Mouse (Mus musculus) lung, embryonic 14.5 days (tissue): ENCODE data around the gene Fam172a. TPM values are rescaled to one million over a fixed set of nuclear protein-coding genes. Genes with fewer than 3 reads are reported as not detected.
A peak's percentile ranks its signal among the peaks of the same experiment; 100 is the strongest.

Experiments used
- ATAC-seq: fragments of 200-750 bp; cut with Nextera tagmentation; 2 replicates; pipeline ENCODE4 v1.8.0; 2017; ENCODE audit warnings: mild to moderate bottlenecking, moderate TSS enrichment, moderate library complexity; ENCODE audit not compliant: insufficient read depth
- DNase-seq: peaks from one replicate; pipeline ENCODE4 v3.0.0-alpha.2; 2015
- H3K27ac ChIP-seq: fragments of 300-500 bp; sonication (generic); 2 replicates; pipeline ENCODE4 v1.5.1; 2014; ENCODE audit warnings: low read depth, mild to moderate bottlenecking, moderate library complexity
- H3K27me3 ChIP-seq: fragments of 300-500 bp; sonication (generic); 2 replicates; pipeline ENCODE4 v1.6.1; 2014; ENCODE audit warnings: low read length, control low read depth; ENCODE audit not compliant: insufficient read depth
- H3K36me3 ChIP-seq: fragments of 300-500 bp; sonication (generic); 2 replicates; pipeline ENCODE4 v1.6.1; 2014; ENCODE audit warnings: control low read depth; ENCODE audit not compliant: insufficient read depth
- H3K4me1 ChIP-seq: fragments of 300-500 bp; sonication (generic); 2 replicates; pipeline ENCODE4 v1.6.1; 2014; ENCODE audit warnings: antibody characterized with exemption, control low read depth; ENCODE audit not compliant: insufficient read depth
- H3K4me2 ChIP-seq: fragments of 300-500 bp; sonication (generic); 2 replicates; pipeline ENCODE4 v1.6.1; 2014; ENCODE audit warnings: mild to moderate bottlenecking
- H3K4me3 ChIP-seq: fragments of 300-500 bp; sonication (generic); 2 replicates; pipeline ENCODE4 v1.5.1; 2014; ENCODE audit warnings: low read depth, low read length
- H3K9ac ChIP-seq: fragments of 300-500 bp; sonication (generic); 2 replicates; pipeline ENCODE4 v1.6.1; 2014
- H3K9me3 ChIP-seq: fragments of 300-500 bp; sonication (generic); 2 replicates; pipeline ENCODE4 v1.6.1; 2016; ENCODE audit warnings: low read depth, low read length, control low read depth
- CTCF ChIP-seq: IDR thresholded peaks from 2 replicates; pipeline ENCODE4 v1.5.1; 2016; ENCODE audit warnings: antibody characterized with exemption, low read depth
- WGBS: fragments of 180-500 bp; shearing (Covaris S2); extraction: QIAGEN DNeasy Blood & Tissue Kit; methylation state at CpG from one replicate; pipeline ENCODE4 v1.1.7; 2014; 5-methylcytosine and 5-hydroxymethylcytosine counted together
- polyA plus RNA-seq: library from polyadenylated mRNA; unstranded; fragments of >200 nt; fragmentation: Nextera tagmentation; extraction: Ambion mirVana; gene quantifications from 2 replicates; pipeline ENCODE4 v1.2.1, GENCODE M21; 2014

Gene Fam172a
- polyA plus RNA-seq, 1 experiment from 2014 or later: 31.4 TPM

DNA sequence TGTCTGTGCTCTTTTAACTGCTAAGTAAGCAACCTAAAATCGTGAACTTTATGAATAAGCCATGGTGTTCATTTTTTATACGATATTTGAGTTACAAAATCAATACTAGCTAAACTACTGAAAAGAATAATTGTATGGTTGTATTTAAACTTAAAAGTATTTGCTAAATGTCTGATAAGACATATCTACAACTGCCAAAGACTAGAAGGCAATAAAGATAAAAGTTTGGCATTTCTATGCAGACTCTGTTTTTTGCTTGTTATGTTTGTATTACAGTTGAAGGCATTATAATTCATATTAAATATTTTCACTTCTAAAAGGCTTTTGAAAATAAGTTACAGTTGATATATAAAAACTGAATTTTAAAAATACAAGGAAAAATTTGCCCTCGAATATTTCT, 274.4 kb downstream of the Fam172a start:
- H3K27ac ChIP-seq: no peak overlapping the region
- 44% methylated on average over 3 of the region's 3 CpGs for WGBS
- ATAC-seq: no peak
- H3K36me3 ChIP-seq: no peaks in the 10 kb centered on the region
- H3K4me2 ChIP-seq: no peak overlapping the region
- no peak overlapping the region for H3K4me3 ChIP-seq
- no peaks in the 10 kb centered on the region for H3K4me1 ChIP-seq
- TF ChIP-seq CTCF: no peak
- no peak for DNase-seq
- no peaks in the 10 kb centered on the region for H3K9me3 ChIP-seq
- no peaks in the 10 kb centered on the region for H3K27me3 ChIP-seq
- H3K9ac ChIP-seq: no peak overlapping the region

DNA sequence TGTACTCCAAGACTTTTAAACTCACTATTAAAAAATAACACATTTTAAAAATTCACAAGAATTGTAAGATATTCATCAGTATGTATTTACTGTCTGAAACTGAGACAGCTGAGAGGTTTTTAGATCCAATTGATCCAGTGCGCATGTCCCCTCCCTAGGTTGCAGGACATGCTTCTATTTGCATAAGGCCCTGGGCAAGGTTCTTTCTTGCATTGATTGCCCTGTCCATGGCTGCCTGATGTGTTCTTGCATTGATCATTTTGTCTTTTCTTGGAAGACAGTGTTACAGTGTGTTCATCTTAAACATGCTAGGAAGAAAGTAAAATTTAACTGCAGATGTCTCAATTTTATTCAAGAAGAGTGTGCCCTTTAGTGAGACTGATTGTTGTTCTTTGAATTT, 275.3 kb downstream of the Fam172a start:
- no peaks in the 10 kb centered on the region for H3K27me3 ChIP-seq
- WGBS: 97% methylated on average over 1 of the region's 1 CpGs
- H3K9ac ChIP-seq: no peak overlapping the region
- H3K4me3 ChIP-seq: no peak overlapping the region
- no peaks in the 10 kb centered on the region for H3K36me3 ChIP-seq
- TF ChIP-seq CTCF: no peak
- no peaks in the 10 kb centered on the region for H3K4me1 ChIP-seq
- H3K9me3 ChIP-seq: no peaks in the 10 kb centered on the region
- no peak overlapping the region for H3K27ac ChIP-seq
- H3K4me2 ChIP-seq: no peak overlapping the region
- DNase-seq (no peak), ATAC-seq (no peak)

DNA sequence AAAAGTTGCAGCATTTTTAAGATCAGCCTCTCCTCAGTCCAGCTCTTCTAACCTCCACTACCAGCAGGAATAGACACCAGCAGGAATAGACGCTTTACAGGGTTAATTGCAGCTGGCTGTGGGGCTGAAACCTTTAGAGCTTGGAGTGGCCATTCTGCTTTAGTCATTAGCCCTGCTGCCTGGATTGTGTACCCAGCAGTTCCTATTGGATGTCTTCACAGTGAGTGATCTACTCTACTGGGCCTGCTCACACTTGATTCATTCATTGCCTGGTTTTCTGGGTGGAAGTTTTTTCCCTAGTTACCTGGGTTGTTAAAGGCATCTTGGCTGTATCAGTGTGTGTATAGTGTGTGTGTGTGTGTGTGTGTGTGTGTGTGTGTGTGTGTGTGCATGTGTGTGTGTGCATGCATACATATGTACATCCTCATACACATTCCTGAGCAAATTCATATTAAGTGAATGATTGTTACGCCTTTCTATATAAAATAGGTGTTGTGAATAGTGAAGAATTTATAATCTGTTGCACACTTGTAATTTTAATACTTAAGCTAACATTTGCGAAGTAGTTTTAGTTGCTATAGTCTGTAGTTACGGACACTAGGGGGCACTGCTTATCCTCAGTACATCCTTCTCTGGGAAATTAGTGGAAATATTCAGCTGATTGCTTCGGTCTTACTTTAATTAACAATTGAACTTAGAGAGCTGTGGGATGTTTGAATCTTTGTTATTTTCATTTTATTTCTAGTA, 280.4 kb downstream of the Fam172a start:
- TF ChIP-seq CTCF: peak; percentile 68
- no peaks in the 10 kb centered on the region for H3K36me3 ChIP-seq
- ATAC-seq (no peak), DNase-seq (peak; percentile 81)
- no peaks in the 10 kb centered on the region for H3K4me1 ChIP-seq
- H3K4me2 ChIP-seq: no peak overlapping the region
- H3K9me3 ChIP-seq: no peaks in the 10 kb centered on the region
- no peaks in the 10 kb centered on the region for H3K27me3 ChIP-seq
- H3K4me3 ChIP-seq: no peak overlapping the region
- no peak overlapping the region for H3K27ac ChIP-seq
- WGBS: 21% methylated on average over 5 of the region's 5 CpGs
- no peak overlapping the region for H3K9ac ChIP-seq

DNA sequence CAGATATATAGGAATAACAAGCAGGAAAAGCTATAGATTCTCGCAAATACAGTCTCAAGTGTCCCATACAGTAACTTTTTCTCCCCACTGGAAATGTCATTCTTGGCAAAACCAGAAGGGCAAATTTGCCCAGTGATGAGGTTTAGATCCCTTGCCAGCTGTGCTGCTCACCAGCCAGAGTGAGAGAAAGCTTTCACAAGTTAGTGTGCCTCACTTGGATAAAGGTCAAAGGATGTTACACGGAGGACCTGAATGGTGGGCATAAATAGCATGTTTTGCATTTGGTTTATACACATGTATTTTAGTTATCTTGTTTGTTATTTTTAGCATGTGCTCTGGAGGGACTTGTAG, 281.0 kb downstream of the Fam172a start:
- no peak overlapping the region for H3K9ac ChIP-seq
- no peak overlapping the region for H3K4me2 ChIP-seq
- ATAC-seq (no peak), DNase-seq (no peak)
- H3K36me3 ChIP-seq: no peaks in the 10 kb centered on the region
- WGBS: 60% methylated on average over 2 of the region's 2 CpGs
- H3K27ac ChIP-seq: no peak overlapping the region
- no peaks in the 10 kb centered on the region for H3K4me1 ChIP-seq
- H3K9me3 ChIP-seq: no peaks in the 10 kb centered on the region
- no peak overlapping the region for H3K4me3 ChIP-seq
- TF ChIP-seq CTCF: no peak
- no peaks in the 10 kb centered on the region for H3K27me3 ChIP-seq

DNA sequence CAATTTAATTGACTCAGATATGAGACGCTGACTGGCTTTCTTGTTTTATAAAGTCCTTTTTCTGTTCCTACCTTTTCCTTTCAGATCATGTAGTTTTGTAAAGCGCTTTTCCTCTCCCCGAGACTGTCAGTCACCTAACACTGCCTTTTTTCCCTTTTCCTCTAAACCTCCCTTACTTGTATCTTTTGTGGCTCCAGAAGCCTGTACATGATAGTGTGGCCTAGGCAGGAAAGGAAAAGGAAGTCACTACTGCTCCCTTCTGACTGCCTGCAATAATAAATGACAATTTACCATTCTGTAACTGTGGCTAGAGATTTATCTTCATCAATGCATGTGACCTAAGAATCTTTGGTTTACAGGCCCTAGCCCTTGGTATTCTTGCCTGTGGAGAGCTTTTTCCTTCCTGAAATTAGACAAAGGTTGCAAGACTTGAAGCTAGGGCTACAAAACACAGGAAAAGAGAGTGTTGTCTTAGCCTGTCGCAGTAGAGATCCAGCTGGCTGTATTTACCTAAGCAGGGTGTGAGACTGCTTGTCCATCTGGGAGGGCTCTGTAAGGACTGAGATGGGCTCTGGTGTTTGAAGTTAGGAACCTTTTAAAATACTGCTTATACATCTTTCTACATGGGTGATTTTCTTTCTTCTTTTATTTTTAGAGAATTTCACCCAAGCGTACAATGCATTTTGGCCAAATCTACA, 289.5 kb downstream of the Fam172a start:
- Histone ChIP-seq H3K9me3 (no peaks in the 10 kb centered on the region), H3K4me1 (no peaks in the 10 kb centered on the region), H3K27ac (no peak overlapping the region), H3K27me3 (no peaks in the 10 kb centered on the region), H3K4me3 (no peak overlapping the region), H3K36me3 (no peaks in the 10 kb centered on the region), H3K4me2 (no peak overlapping the region), H3K9ac (no peak overlapping the region)
- ATAC-seq (peak; percentile 63; the same call in 1 of the 2 replicates), DNase-seq (peak; percentile 15)
- TF ChIP-seq CTCF: no peak
- 59% methylated on average over 5 of the region's 5 CpGs for WGBS

DNA sequence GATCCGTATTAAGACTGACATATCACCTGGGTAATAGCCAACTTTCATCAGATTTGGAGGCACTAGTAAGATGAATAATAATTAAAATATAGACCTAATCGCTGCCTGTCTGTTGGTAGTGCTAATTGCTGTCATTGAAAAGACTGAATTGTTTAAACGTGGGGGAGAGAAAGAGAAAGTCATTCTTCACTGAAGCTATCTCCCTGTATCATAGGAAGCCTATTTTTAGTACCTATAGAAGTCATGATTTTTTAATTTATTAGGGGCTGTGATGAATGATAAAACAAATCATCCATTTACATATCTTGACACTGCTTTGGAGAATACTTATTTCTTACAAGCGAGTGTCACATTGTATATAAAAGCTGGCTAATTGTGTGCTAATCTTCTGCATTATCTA, 302.8 kb downstream of the Fam172a start:
- no peak for TF ChIP-seq CTCF
- ATAC-seq (no peak), DNase-seq (no peak)
- Histone ChIP-seq H3K27ac (no peak overlapping the region), H3K4me1 (no peaks in the 10 kb centered on the region), H3K9ac (no peak overlapping the region), H3K36me3 (no peaks in the 10 kb centered on the region), H3K27me3 (no peaks in the 10 kb centered on the region), H3K9me3 (no peaks in the 10 kb centered on the region), H3K4me3 (no peak overlapping the region), H3K4me2 (no peak overlapping the region)
- 63% methylated on average over 4 of the region's 4 CpGs for WGBS

DNA sequence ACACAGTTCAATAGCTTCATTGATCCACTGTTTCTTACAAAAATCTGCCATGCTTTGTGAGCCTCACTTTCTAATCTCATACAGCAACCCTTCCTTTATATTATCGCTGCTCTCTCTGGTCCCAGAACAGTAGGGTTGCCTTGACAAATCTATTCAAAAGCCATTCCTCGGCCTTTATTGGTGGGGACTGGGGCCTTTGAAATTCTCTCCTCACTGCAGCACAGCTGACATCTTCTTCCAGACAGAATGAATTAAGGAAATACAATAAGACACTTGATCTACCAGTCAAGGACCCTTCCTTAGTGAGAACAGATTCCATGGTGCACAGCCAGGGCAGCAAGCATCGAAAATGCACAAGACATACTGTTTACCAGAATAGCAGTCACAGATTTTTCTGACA, 303.5 kb downstream of the Fam172a start:
- Histone ChIP-seq H3K4me1 (no peaks in the 10 kb centered on the region), H3K27ac (no peak overlapping the region), H3K27me3 (no peaks in the 10 kb centered on the region), H3K9me3 (no peaks in the 10 kb centered on the region), H3K4me2 (no peak overlapping the region), H3K36me3 (no peaks in the 10 kb centered on the region), H3K9ac (no peak overlapping the region), H3K4me3 (no peak overlapping the region)
- ATAC-seq (no peak), DNase-seq (no peak)
- TF ChIP-seq CTCF: no peak
- WGBS: 47% methylated on average over 3 of the region's 3 CpGs
